Mouse (Mus musculus) embryo, embryonic 10 days (tissue): ENCODE measurements at regions not wholly inside any gene's neighbourhood (a gene's known extent, or its start where the extent isn't known, plus 50 kb on each side); places are given as distances from the start of the nearest gene placed in this dataset.

Source experiments
- DNase-seq: peaks from one replicate; pipeline ENCODE4 v3.0.0-alpha.2; 2015; ENCODE audit warnings: low spot score

- DNase-seq, result no peak
These were observed 230.9 kb upstream of the Dcn start for GRCm38 (mm10) chr10:97248522-97248921.

GRCm38 (mm10) chr10:97249760-97250159 is 229.6 kb upstream of the Dcn start:
- no peak for DNase-seq

GRCm38 (mm10) chr10:97250167-97250566 is 229.2 kb upstream of the Dcn start:
- no peak for DNase-seq

- peak; percentile 57 for DNase-seq
These were observed 213.4 kb upstream of the Dcn start for GRCm38 (mm10) chr10:97265959-97266517.

GRCm38 (mm10) chr10:97282416-97282815 is 197.0 kb upstream of the Dcn start:
- DNase-seq, result no peak

- no peak for DNase-seq
These were observed 196.4 kb upstream of the Dcn start for GRCm38 (mm10) chr10:97282841-97283496.

GRCm38 (mm10) chr10:97304791-97305355 is 174.5 kb upstream of the Dcn start:
- no peak for DNase-seq

- no peak for DNase-seq
These were observed 169.8 kb upstream of the Dcn start for GRCm38 (mm10) chr10:97309580-97309979.

GRCm38 (mm10) chr10:97312509-97312908 is 166.9 kb upstream of the Dcn start:
- DNase-seq, result peak; percentile 12

- DNase-seq, result peak; percentile 94
These were observed 166.4 kb upstream of the Dcn start for GRCm38 (mm10) chr10:97312978-97313377.

- DNase-seq, result peak; percentile 93
These were observed 166.0 kb upstream of the Dcn start for GRCm38 (mm10) chr10:97313407-97313901.

GRCm38 (mm10) chr10:97332639-97333038 is 146.8 kb upstream of the Dcn start:
- DNase-seq, result no peak

GRCm38 (mm10) chr10:97334044-97334443 is 145.4 kb upstream of the Dcn start:
- no peak for DNase-seq

- DNase-seq, result no peak
These were observed 144.7 kb upstream of the Dcn start for GRCm38 (mm10) chr10:97334606-97335150.

GRCm38 (mm10) chr10:97338033-97338692 is 141.2 kb upstream of the Dcn start:
- DNase-seq, result peak; percentile 9

GRCm38 (mm10) chr10:97339866-97340706 is 139.3 kb upstream of the Dcn start:
- peak; percentile 15 for DNase-seq

- peak; percentile 90 for DNase-seq
These were observed 134.1 kb upstream of the Dcn start for GRCm38 (mm10) chr10:97345347-97345746.

GRCm38 (mm10) chr10:97346949-97347348 is 132.5 kb upstream of the Dcn start:
- DNase-seq, result no peak

- no peak for DNase-seq
These were observed 110.8 kb upstream of the Dcn start for GRCm38 (mm10) chr10:97368625-97369024.

GRCm38 (mm10) chr10:97375824-97376223 is 103.6 kb upstream of the Dcn start:
- peak; percentile 80 for DNase-seq

GRCm38 (mm10) chr10:97376376-97376775 is 103.0 kb upstream of the Dcn start:
- DNase-seq, result no peak

- DNase-seq, result no peak
These were observed 97.8 kb upstream of the Dcn start for GRCm38 (mm10) chr10:97381586-97381985.
